In genomic region chr13:31624966-31625332, GRCm38 (mm10) we compare ENCODE assay signal across 9 mouse cellular contexts. TPM values are rescaled to one million over a fixed set of nuclear protein-coding genes. Genes with fewer than 3 reads are reported as not detected.
DNase-seq lines count a peak whose midpoint lies in the region; ATAC-seq lines count a peak whose summit lies in the region.
"Had no signal": no experiment of that assay in that cellular context is flagged by ENCODE, and none has a peak within 500 bp of the region (broad histone marks: within the 10 kb centered on the region; RNA-seq: fewer than 3 reads in every experiment).

No protein-coding gene starts in this region.

- intact Hi-C loops in heart, postnatal 14 days (cut with DNase I), result loop anchor here (10.0 kb wide), 1 partner anchor 630 kb away; no protein-coding TSS in a partner anchor

- WGBS in heart, embryonic 14.5 days, result 0% methylated on average over 13 of the region's 13 CpGs
- WGBS in embryonic facial prominence, embryonic 10.5 days, result under 1% methylated on average over 13 of the region's 13 CpGs
- 2% methylated on average over 13 of the region's 13 CpGs for whole genome bisulfite sequencing in intestine, embryonic 16.5 days
- under 1% methylated on average over 13 of the region's 13 CpGs for WGBS in neural tube, embryonic 11.5 days

- peak overlapping the region; percentile 92 for H3K4me2 ChIP-seq in heart, embryonic 14.5 days (ENCODE audit: low read length)
- peak overlapping the region; percentile 83 for H3K4me2 ChIP-seq in intestine, embryonic 16.5 days (ENCODE audit: low read depth, low read length)
- H3K4me2 ChIP-seq in neural tube, embryonic 11.5 days (ENCODE audit: low read depth), result peak overlapping the region; percentile 60

- peaks cover 11 to 32% of the 10 kb centered on the region in 2 experiments; a peak in 3 of 4 replicates for H3K4me1 ChIP-seq in heart, embryonic 14.5 days (ENCODE audit: control insufficient read depth in 2 of 2, insufficient read depth in 2 of 2, low read length in 2 of 2)
- H3K4me1 ChIP-seq in embryonic facial prominence, embryonic 10.5 days, result peaks cover 74% of the 10 kb centered on the region
- peaks cover 18% of the 10 kb centered on the region for H3K4me1 ChIP-seq in intestine, embryonic 16.5 days (ENCODE audit: control insufficient read depth, insufficient read depth, low read length)
- peaks cover 20% of the 10 kb centered on the region for H3K4me1 ChIP-seq in neural tube, embryonic 11.5 days (ENCODE audit: control insufficient read depth, insufficient read depth, low read length)

- no peak for DNase-seq in heart, postnatal 14 days
- peak; percentile 53 for DNase-seq in embryonic facial prominence, embryonic 10.5 days (ENCODE audit: low spot score)
- DNase-seq in neural tube, embryonic 11.5 days (ENCODE audit: low spot score), result peak; percentile 41
- DNase-seq in adrenal gland, adult 8-10 months, result no peak
- no peak for DNase-seq in left cerebral cortex, adult 11 months (ENCODE audit: low spot score)
- DNase-seq in urinary bladder, adult 2 months (ENCODE audit: low spot score), result no peak

- peak overlapping the region; percentile 15 to 51 for H3K4me3 ChIP-seq in heart, embryonic 14.5 days (ENCODE audit: control insufficient read depth in 1 of 2, insufficient read depth in 1 of 2, low read depth in 1 of 2, low read length in 2 of 2)
- peak overlapping the region; percentile 70 for H3K4me3 ChIP-seq in embryonic facial prominence, embryonic 10.5 days
- peak overlapping the region; percentile 67 for H3K4me3 ChIP-seq in intestine, embryonic 16.5 days (ENCODE audit: low read length)
- H3K4me3 ChIP-seq in neural tube, embryonic 11.5 days (ENCODE audit: low read depth, low read length), result peak overlapping the region; percentile 42

- ATAC-seq in heart, embryonic 14.5 days (ENCODE audit: insufficient number of reproducible peaks, insufficient read depth, low FRiP score, low read depth), result 0 out of 2 replicates have a peak, but pooled peaks have one; percentile 36
- ATAC-seq in intestine, embryonic 16.5 days, result peak; percentile 10; the same call in 1 of the 2 replicates
- ATAC-seq in neural tube, embryonic 11.5 days (ENCODE audit: insufficient read depth, low FRiP score, low TSS enrichment), result no peak

- H3K27ac ChIP-seq in heart, embryonic 14.5 days (replicated peaks in 1 of 2; ENCODE audit: control insufficient read depth in 1 of 2, insufficient read depth in 1 of 2, low read depth in 2 of 2, low read length in 2 of 2), result no peak overlapping the region
- H3K27ac ChIP-seq in embryonic facial prominence, embryonic 10.5 days (replicated peaks), result peak overlapping the region; percentile 86
- H3K27ac ChIP-seq in intestine, embryonic 16.5 days (ENCODE audit: low read length), result peak overlapping the region; percentile 88
- no peak overlapping the region for H3K27ac ChIP-seq in neural tube, embryonic 11.5 days (ENCODE audit: low read depth, low read length)
- H3K27ac ChIP-seq: liver, embryonic 14.5 days had no signal

- H3K36me3 ChIP-seq in heart, embryonic 14.5 days (ENCODE audit: control insufficient read depth, insufficient read depth, low read length), result no peaks in the 10 kb centered on the region
- no peaks in the 10 kb centered on the region for H3K36me3 ChIP-seq in embryonic facial prominence, embryonic 10.5 days (replicated peaks)
- no peaks in the 10 kb centered on the region for H3K36me3 ChIP-seq in intestine, embryonic 16.5 days (ENCODE audit: control insufficient read depth, insufficient read depth, low read length)
- no peaks in the 10 kb centered on the region for H3K36me3 ChIP-seq in neural tube, embryonic 11.5 days (ENCODE audit: control insufficient read depth, insufficient read depth, low read length)

- H3K9me3 ChIP-seq in heart, embryonic 14.5 days (ENCODE audit: control insufficient read depth, low read length), result no peaks in the 10 kb centered on the region
- no peaks in the 10 kb centered on the region for H3K9me3 ChIP-seq in embryonic facial prominence, embryonic 10.5 days
- H3K9me3 ChIP-seq in intestine, embryonic 16.5 days (ENCODE audit: control insufficient read depth, low read length), result no peaks in the 10 kb centered on the region
- no peaks in the 10 kb centered on the region for H3K9me3 ChIP-seq in neural tube, embryonic 11.5 days (ENCODE audit: control insufficient read depth, low read length)

- H3K9ac ChIP-seq in heart, embryonic 14.5 days (ENCODE audit: low read length), result no peak overlapping the region
- H3K9ac ChIP-seq in intestine, embryonic 16.5 days (ENCODE audit: low read depth, low read length), result peak overlapping the region; percentile 66
- H3K9ac ChIP-seq in neural tube, embryonic 11.5 days (ENCODE audit: low read length), result no peak overlapping the region
- H3K9ac ChIP-seq: liver, embryonic 14.5 days had no signal

- peaks cover 100% of the 10 kb centered on the region for H3K27me3 ChIP-seq in heart, embryonic 14.5 days (ENCODE audit: control insufficient read depth, insufficient read depth, low read length)
- peaks cover 100% of the 10 kb centered on the region for H3K27me3 ChIP-seq in embryonic facial prominence, embryonic 10.5 days (replicated peaks; ENCODE audit: low read depth, poor library complexity, severe bottlenecking)
- H3K27me3 ChIP-seq in intestine, embryonic 16.5 days (replicated peaks; ENCODE audit: control insufficient read depth, insufficient read depth, low read length), result peaks cover 79% of the 10 kb centered on the region
- H3K27me3 ChIP-seq in neural tube, embryonic 11.5 days (ENCODE audit: control insufficient read depth, insufficient read depth, low read length), result peaks cover 100% of the 10 kb centered on the region

RNA-seq across cellular contexts. Expression of gene Foxf2, which starts 0.7 kb away (rescaled TPM):
- 0.11 TPM in 1 of 2 replicates, not detected in the other for polyA plus RNA-seq in heart, embryonic 14.5 days (2014; fragmentation: Nextera tagmentation; extraction: Ambion mirVana)
- total RNA-seq in heart, postnatal 14 days (2021), result under 1 TPM in 1 of 2 experiments, not detected in 1; 0.10 TPM
- polyA plus RNA-seq in embryonic facial prominence, embryonic 10.5 days (2016; fragmentation: Nextera tagmentation; extraction: Ambion mirVana), result 10.8 and 12.8 TPM in 2 replicates
- 11.4 and 13.7 TPM in 2 replicates for polyA plus RNA-seq in intestine, embryonic 16.5 days (2015; fragmentation: Nextera tagmentation; extraction: Ambion mirVana)
- 5.2 and 5.5 TPM in 2 replicates for polyA plus RNA-seq in neural tube, embryonic 11.5 days (2014; fragmentation: Nextera tagmentation; extraction: Ambion mirVana)
- not detected for total RNA-seq in adrenal gland, adult 8-10 months (2022)
- polyA plus RNA-seq in urinary bladder, adult 2 months (2012; rRNA removed), result 14.1 and 15.0 TPM in 2 replicates

Comparison
In these comparisons a context has a peak if more than half of its experiments do, and no peak if none do; other contexts are left out.
1. H3K27ac ChIP-seq: peak in embryonic facial prominence, embryonic 10.5 days (single experiment) and intestine, embryonic 16.5 days (single experiment); none in heart, embryonic 14.5 days (0 of 2) and neural tube, embryonic 11.5 days (single experiment).
2. DNase-seq: peak in embryonic facial prominence, embryonic 10.5 days (single experiment) and neural tube, embryonic 11.5 days (single experiment); none in heart, postnatal 14 days (0 of 2), adrenal gland, adult 8-10 months (single experiment), left cerebral cortex, adult 11 months (single experiment) and urinary bladder, adult 2 months (single experiment).
3. Peak in every context shown above with its lines, with median percentiles within 50 percentile points of each other: H3K4me2 ChIP-seq and H3K4me3 ChIP-seq.